Mouse (Mus musculus): ENCODE measurements around the gene Phf14.

DNA sequence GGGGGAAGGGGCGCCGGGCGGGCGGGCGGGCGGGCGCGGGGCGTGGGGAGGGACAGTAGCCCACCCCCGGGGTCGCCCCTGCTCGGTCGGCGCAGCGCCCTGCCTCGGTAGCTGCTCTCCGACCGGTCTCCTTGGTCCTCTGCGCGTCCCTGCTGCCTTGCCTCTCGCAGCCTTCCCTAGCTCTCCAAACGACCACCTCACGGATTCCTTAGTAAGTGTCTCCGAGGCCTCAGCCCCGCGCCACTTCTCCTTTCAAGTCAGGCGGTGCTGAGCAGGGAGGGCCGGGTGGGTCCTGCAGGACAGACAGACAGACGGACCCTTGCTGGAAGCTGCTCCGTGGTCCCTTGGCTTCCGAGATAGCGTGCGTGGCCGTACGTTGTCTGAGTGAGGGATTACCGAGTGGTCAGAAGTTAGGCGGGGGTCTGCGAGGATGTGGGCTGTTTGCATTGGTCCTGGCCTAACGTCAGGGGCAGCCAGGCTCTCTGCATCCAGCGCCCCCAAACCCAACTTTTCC is 18.5 kb downstream of the Phf14 start:
- TF ChIP-seq CTCF (IDR thresholded peaks at IDR 0.05; ENCODE audit: insufficient read depth, low read depth, low read length) (no peak), POLR2A (IDR thresholded peaks at IDR 0.05; ENCODE audit: insufficient read depth, low read depth, low read length) (no peak)
